Mouse (Mus musculus) left cerebral cortex, postnatal 10 days (tissue): ENCODE data around the gene Gls2. TPM values are rescaled to one million over a fixed set of nuclear protein-coding genes. Genes with fewer than 3 reads are reported as not detected.

Source experiments
- DNase-seq, 2 experiments: peaks; one replicate each; pipeline ENCODE4 v3.0.0; 2021 to 2022; ENCODE audit warnings: low spot score in 2 of 2, mixed read lengths in 1 of 2; ENCODE audit errors: extremely low spot score in 1 of 2
- intact Hi-C: fragments of 180-260 bp; cut with DNase I; formaldehyde crosslinking; loops from one replicate; pipeline ENCODE4 v1.15.1; 2025
- total RNA-seq, 2 experiments: library from RNA; stranded (reverse); gene quantifications; 2 replicates each; pipeline ENCODE4 v1.2.3; 2021

Gls2 gene
- total RNA-seq, 2 experiments from 2014 or later: 17.8 to 18.7 TPM

- intact Hi-C loops: no loop called here
- DNase-seq: no peak
Observed at GRCm38 (mm10) chr10:128255925-128256324, 61.7 kb downstream of the Gls2 start.

GRCm38 (mm10) chr10:128256328-128256727 lies 62.1 kb downstream of the Gls2 start:
- no peak for DNase-seq
- intact Hi-C loops: no loop called here

- intact Hi-C loops: no loop called here
- DNase-seq: no peak
Observed at GRCm38 (mm10) chr10:128258953-128259352, 64.7 kb downstream of the Gls2 start.

Other genes with a start within 250 kb of the Gls2 start
- not detected for gene Hsd17b6, start 186.8 kb upstream of the Gls2 start, total RNA-seq
- gene Prim1, start 179.3 kb upstream of the Gls2 start, total RNA-seq: 10 to 100 TPM; 10.5 to 10.9 TPM
- gene Naca, start 158.9 kb upstream of the Gls2 start, total RNA-seq: 100 to 1,000 TPM; 351 to 355 TPM
- 100 to 1,000 TPM; 149 to 156 TPM for gene Ptges3, start 135.5 kb upstream of the Gls2 start, total RNA-seq
- gene Atp5b, start 111.2 kb upstream of the Gls2 start, total RNA-seq: 1,000 to 10,000 TPM; 1,572 to 1,686 TPM
- gene Baz2a, start 102.9 kb upstream of the Gls2 start, total RNA-seq: 10 to 100 TPM; 29.5 to 31.3 TPM
- gene Rbms2, start 14.2 kb upstream of the Gls2 start, total RNA-seq: 10 to 100 TPM; 10.7 to 11.6 TPM
- gene Spryd4, start 17.4 kb downstream of the Gls2 start, total RNA-seq: 10 to 100 TPM; 11.5 to 12.6 TPM
- not detected for gene Mip, start 31.4 kb downstream of the Gls2 start, total RNA-seq
- 1 to 10 TPM; 8.3 to 9.7 TPM for gene Timeless, start 37.6 kb downstream of the Gls2 start, total RNA-seq
- gene Apon, start 59.6 kb downstream of the Gls2 start, total RNA-seq: not detected
- gene Apof, start 74.2 kb downstream of the Gls2 start, total RNA-seq: not detected
- gene Stat2, start 76.1 kb downstream of the Gls2 start, total RNA-seq: 10 to 100 TPM; 20.2 to 26.0 TPM
- gene Il23a, start 104.3 kb downstream of the Gls2 start, total RNA-seq: under 1 TPM; 0.43 to 0.58 TPM
- 10 to 100 TPM; 13.0 to 14.1 TPM for gene Pan2, start 108.9 kb downstream of the Gls2 start, total RNA-seq
- 10 to 100 TPM; 64.4 to 69.7 TPM for gene Cnpy2, start 128.0 kb downstream of the Gls2 start, total RNA-seq
- gene Cs, start 143.3 kb downstream of the Gls2 start, total RNA-seq: 100 to 1,000 TPM; 287 to 288 TPM
- gene Coq10a, start 174.5 kb downstream of the Gls2 start, total RNA-seq: 10 to 100 TPM; 69.8 to 74.6 TPM
- gene Ankrd52, start 182.7 kb downstream of the Gls2 start, total RNA-seq: 10 to 100 TPM; 74.4 TPM
- gene Slc39a5, start 206.8 kb downstream of the Gls2 start, total RNA-seq: under 1 TPM; 0.56 to 0.69 TPM
- 10 to 100 TPM; 88.5 to 93.8 TPM for gene Nabp2, start 217.0 kb downstream of the Gls2 start, total RNA-seq
- 10 to 100 TPM; 79.3 to 81.6 TPM for gene Rnf41, start 217.2 kb downstream of the Gls2 start, total RNA-seq